Mouse (Mus musculus) liver, adult 2 months (tissue): ENCODE data around the gene Lrfn2. TPM values are rescaled to one million over a fixed set of nuclear protein-coding genes. Genes with fewer than 3 reads are reported as not detected.

ENCODE experiments used
- DNase-seq: peaks from one replicate; pipeline ENCODE4 v3.0.0-alpha.2; 2011; ENCODE audit warnings: low read depth, low spot score; ENCODE audit errors: extremely low read depth
- H3K27ac ChIP-seq: fragments of 200-500 bp; replicated peaks from 2 replicates; pipeline ENCODE4 v1.5.1; 2012; ENCODE audit warnings: low read depth, mild to moderate bottlenecking, control low read depth, inconsistent platforms, low read length; ENCODE audit not compliant: insufficient read depth
- H3K27me3 ChIP-seq: fragments of 200-500 bp; 2 replicates; pipeline ENCODE4 v1.6.1; 2012; ENCODE audit warnings: mild to moderate bottlenecking, moderate library complexity, low read length, inconsistent platforms; ENCODE audit not compliant: control insufficient read depth, insufficient read depth
- H3K36me3 ChIP-seq: fragments of 200-500 bp; 2 replicates; pipeline ENCODE4 v1.6.1; 2012; ENCODE audit warnings: low read length, inconsistent platforms; ENCODE audit not compliant: control insufficient read depth, insufficient read depth
- H3K4me1 ChIP-seq: fragments of 200-500 bp; 2 replicates; pipeline ENCODE4 v1.6.1; 2011; ENCODE audit warnings: low read length; ENCODE audit not compliant: control insufficient read depth, insufficient read depth
- H3K4me3 ChIP-seq: fragments of 200-500 bp; 2 replicates; pipeline ENCODE4 v1.5.1; 2011; ENCODE audit warnings: low read depth, mild to moderate bottlenecking, control low read depth, low read length, moderate library complexity; ENCODE audit not compliant: insufficient read depth
- H3K79me2 ChIP-seq: fragments of 200-500 bp; 2 replicates; pipeline ENCODE4 v1.6.1; 2012; ENCODE audit warnings: inconsistent platforms, mild to moderate bottlenecking, low read length, moderate library complexity; ENCODE audit not compliant: control insufficient read depth, insufficient read depth
- H3K9ac ChIP-seq: fragments of 200-500 bp; 2 replicates; pipeline ENCODE4 v1.6.1; 2012; ENCODE audit warnings: low read depth, mild to moderate bottlenecking, control low read depth, inconsistent platforms, low read length
- CTCF ChIP-seq: fragments of 200-500 bp; IDR thresholded peaks from 2 replicates; pipeline ENCODE4 v1.5.1; 2011; ENCODE audit warnings: low read depth, low read length, control low read depth
- POLR2A ChIP-seq: fragments of 200-500 bp; IDR thresholded peaks from 2 replicates; pipeline ENCODE4 v1.6.1; 2011; ENCODE audit warnings: low read length, control low read depth; ENCODE audit not compliant: insufficient read depth; ENCODE audit errors: extremely low read depth
- WGBS: fragments of 180-500 bp; shearing (Covaris S2); methylation state at CpG from one replicate; pipeline ENCODE4 v1.1.7; 2018; 5-methylcytosine and 5-hydroxymethylcytosine counted together
- polyA plus RNA-seq: library from polyadenylated mRNA; depleted of rRNA; stranded (reverse); fragments of >200 nt; gene quantifications from 2 replicates; pipeline ENCODE4 v1.2.3, GENCODE M21; 2012
- total RNA-seq: library from RNA; depleted of rRNA; stranded (reverse); fragments of >200 nt; gene quantifications from 2 replicates; pipeline ENCODE4 v1.2.3, GENCODE M21; 2014

Lrfn2 gene
- total and polyA plus RNA-seq, 2 experiments = not detected

- H3K36me3 ChIP-seq = no peaks in the 10 kb centered on the region
- DNase-seq = no peak
- no peaks in the 10 kb centered on the region for H3K79me2 ChIP-seq
- no peak overlapping the region for H3K9ac ChIP-seq
- TF ChIP-seq POLR2A = no peak
- TF ChIP-seq CTCF = no peak
- H3K27me3 ChIP-seq = no peaks in the 10 kb centered on the region
- H3K27ac ChIP-seq = no peak overlapping the region
- no peaks in the 10 kb centered on the region for H3K4me1 ChIP-seq
- H3K4me3 ChIP-seq = no peak overlapping the region
- WGBS = 95% methylated on average over 3 of the region's 3 CpGs
Measured at GRCm38 (mm10) chr17:48918458-48918857, 13.7 kb upstream of the Lrfn2 start.

- Histone ChIP-seq H3K36me3 (no peaks in the 10 kb centered on the region), H3K9ac (no peak overlapping the region), H3K27me3 (no peaks in the 10 kb centered on the region), H3K4me3 (no peak overlapping the region), H3K79me2 (no peaks in the 10 kb centered on the region), H3K27ac (no peak overlapping the region), H3K4me1 (no peaks in the 10 kb centered on the region)
- no peak for DNase-seq
- TF ChIP-seq CTCF (no peak), POLR2A (no peak)
- WGBS = 88% methylated on average over 2 of the region's 2 CpGs
Measured at GRCm38 (mm10) chr17:48922905-48923304, 9.3 kb upstream of the Lrfn2 start.

GRCm38 (mm10) chr17:48925426-48925825 is 6.8 kb upstream of the Lrfn2 start:
- Histone ChIP-seq H3K27ac (no peak overlapping the region), H3K27me3 (no peaks in the 10 kb centered on the region), H3K36me3 (no peaks in the 10 kb centered on the region), H3K79me2 (no peaks in the 10 kb centered on the region), H3K4me1 (no peaks in the 10 kb centered on the region), H3K9ac (no peak overlapping the region), H3K4me3 (no peak overlapping the region)
- WGBS = 74% methylated on average over 9 of the region's 9 CpGs
- TF ChIP-seq CTCF (no peak), POLR2A (no peak)
- DNase-seq = no peak

DNA sequence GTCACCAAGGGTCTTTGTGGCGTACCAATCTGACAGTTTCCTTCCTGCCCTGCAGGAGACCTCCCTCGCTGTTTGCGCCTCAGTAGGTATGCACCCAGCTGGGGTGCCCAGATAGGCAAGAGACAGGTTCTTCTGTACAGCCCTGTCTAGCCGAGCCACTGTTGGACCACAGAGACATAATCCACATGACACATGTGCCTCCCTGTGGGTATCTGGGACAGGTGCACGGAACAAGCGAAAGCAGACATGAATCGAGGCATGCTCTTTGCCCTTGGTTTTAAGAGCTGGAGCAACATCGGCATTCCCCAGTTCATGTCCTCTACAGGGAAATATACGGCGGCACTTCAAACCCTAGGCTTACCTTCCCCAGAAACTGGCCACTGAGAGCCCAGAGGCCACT is 1.2 kb upstream of the Lrfn2 start:
- no peak for DNase-seq

GRCm38 (mm10) chr17:48932406-48932906 is 277 bp downstream of the Lrfn2 start:
- Histone ChIP-seq H3K9ac (no peak overlapping the region), H3K27me3 (peaks cover 6% of the 10 kb centered on the region; the same call in 1 of the 2 replicates), H3K79me2 (no peaks in the 10 kb centered on the region), H3K27ac (no peak overlapping the region), H3K36me3 (no peaks in the 10 kb centered on the region), H3K4me1 (peaks cover 7% of the 10 kb centered on the region), H3K4me3 (no peak overlapping the region)
- DNase-seq = no peak
- TF ChIP-seq POLR2A (no peak), CTCF (no peak)
- WGBS = 6% methylated on average over 26 of the region's 26 CpGs

More for the DNA sequence above, 1.2 kb upstream of the Lrfn2 start:
- H3K36me3 ChIP-seq = no peaks in the 10 kb centered on the region
- peaks cover 6% of the 10 kb centered on the region; the same call in 1 of the 2 replicates for H3K27me3 ChIP-seq
- no peak for TF ChIP-seq POLR2A
- TF ChIP-seq CTCF = no peak
- no peak overlapping the region for H3K27ac ChIP-seq
- H3K79me2 ChIP-seq = no peaks in the 10 kb centered on the region
- WGBS = 56% methylated on average over 10 of the region's 10 CpGs
- peaks cover 1% of the 10 kb centered on the region; the same call in 1 of the 2 replicates for H3K4me1 ChIP-seq
- no peak overlapping the region for H3K4me3 ChIP-seq
- no peak overlapping the region for H3K9ac ChIP-seq

DNA sequence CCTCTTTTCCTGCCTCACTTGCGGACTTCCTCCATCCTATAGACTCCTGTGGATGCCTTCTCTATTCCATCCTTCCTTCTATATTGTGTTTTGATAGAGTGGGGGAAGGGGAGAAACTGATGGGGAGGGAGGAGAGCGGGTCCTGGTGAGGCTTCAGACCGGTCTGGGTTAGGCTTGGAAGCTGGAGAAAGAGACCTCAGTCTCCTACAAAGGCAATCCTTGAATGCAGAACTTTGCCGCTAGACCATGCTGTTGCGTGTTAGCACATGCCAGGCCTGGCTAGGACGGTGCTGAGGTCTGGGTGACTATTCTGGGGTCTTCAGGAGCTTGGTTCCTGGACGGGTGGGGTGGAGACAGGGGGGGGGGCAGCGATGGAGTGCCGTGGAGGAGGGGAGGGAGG is 737 bp downstream of the Lrfn2 start:
- no peak overlapping the region for H3K9ac ChIP-seq
- DNase-seq = no peak
- WGBS = 16% methylated on average over 9 of the region's 9 CpGs
- H3K36me3 ChIP-seq = no peaks in the 10 kb centered on the region
- TF ChIP-seq POLR2A (no peak), CTCF (no peak)
- H3K4me1 ChIP-seq = peaks cover 7% of the 10 kb centered on the region
- no peaks in the 10 kb centered on the region for H3K79me2 ChIP-seq
- H3K27me3 ChIP-seq = peaks cover 6% of the 10 kb centered on the region; the same call in 1 of the 2 replicates
- H3K4me3 ChIP-seq = no peak overlapping the region
- no peak overlapping the region for H3K27ac ChIP-seq
